Mouse (Mus musculus) left cerebral cortex, postnatal 25 days (tissue): ENCODE measurements around the gene Igsf21. TPM values are rescaled to one million over a fixed set of nuclear protein-coding genes. Genes with fewer than 3 reads are reported as not detected.

ENCODE experiments used
- DNase-seq, 2 experiments: peaks; one replicate each; pipeline ENCODE4 v3.0.0; 2022; ENCODE audit warnings: low spot score in 2 of 2, mixed read lengths in 1 of 2
- intact Hi-C: fragments of 180-260 bp; cut with DNase I; formaldehyde crosslinking; loops from one replicate; pipeline ENCODE4 v1.15.1; 2025
- total RNA-seq, 2 experiments: library from RNA; stranded (reverse); gene quantifications; 2 replicates each; pipeline ENCODE4 v1.2.3; 2021

The Igsf21 gene
- total RNA-seq, 2 experiments from 2014 or later: 76.8 to 91.4 TPM

GRCm38 (mm10) chr4:140244161-140244813 is 2.3 kb downstream of the Igsf21 start:
- DNase-seq: peak in 1 of 2 experiments; percentile 40

GRCm38 (mm10) chr4:140243231-140243630 is 3.4 kb downstream of the Igsf21 start:
- no peak for DNase-seq
- intact Hi-C loops: loop anchor here (5.0 kb wide), 1 partner anchor 206 kb away; no protein-coding TSS in a partner anchor

More at GRCm38 (mm10) chr4:140244161-140244813, 2.3 kb downstream of the Igsf21 start:
- intact Hi-C loops: loop anchor here (5.0 kb wide), 1 partner anchor 207 kb away; no protein-coding TSS in a partner anchor

GRCm38 (mm10) chr4:140242291-140242690 is 4.3 kb downstream of the Igsf21 start:
- intact Hi-C loops: loop anchor here (5.0 kb wide), 1 partner anchor 205 kb away; no protein-coding TSS in a partner anchor
- no peak for DNase-seq

GRCm38 (mm10) chr4:140237305-140237741 is 9.3 kb downstream of the Igsf21 start:
- peak in 1 of 2 experiments; percentile 43 for DNase-seq
- intact Hi-C loops: no loop called here

- intact Hi-C loops: no loop called here
- DNase-seq: peak in 1 of 2 experiments; percentile 56
Measured at GRCm38 (mm10) chr4:140235361-140236153, 11.0 kb downstream of the Igsf21 start.

GRCm38 (mm10) chr4:140234412-140235205 is 12.0 kb downstream of the Igsf21 start:
- DNase-seq: peak in 1 of 2 experiments; percentile 73
- intact Hi-C loops: no loop called here

- intact Hi-C loops: no loop called here
- no peak for DNase-seq
Measured at GRCm38 (mm10) chr4:140227837-140228236, 18.7 kb downstream of the Igsf21 start.

- intact Hi-C loops: no loop called here
- DNase-seq: peak in 1 of 2 experiments; percentile 55
Measured at GRCm38 (mm10) chr4:140225204-140225603, 21.4 kb downstream of the Igsf21 start.

GRCm38 (mm10) chr4:140224451-140224850 is 22.1 kb downstream of the Igsf21 start:
- DNase-seq: peak in 1 of 2 experiments; percentile 71
- intact Hi-C loops: no loop called here

GRCm38 (mm10) chr4:140223067-140223466 is 23.5 kb downstream of the Igsf21 start:
- DNase-seq: no peak
- intact Hi-C loops: no loop called here

GRCm38 (mm10) chr4:140220326-140221093 is 26.1 kb downstream of the Igsf21 start:
- intact Hi-C loops: no loop called here
- no peak for DNase-seq

- intact Hi-C loops: no loop called here
- no peak for DNase-seq
Measured at GRCm38 (mm10) chr4:140218853-140219852, 27.4 kb downstream of the Igsf21 start.

- DNase-seq: no peak
- intact Hi-C loops: no loop called here
Measured at GRCm38 (mm10) chr4:140218384-140218783, 28.2 kb downstream of the Igsf21 start.

GRCm38 (mm10) chr4:140217934-140218333 is 28.6 kb downstream of the Igsf21 start:
- intact Hi-C loops: no loop called here
- DNase-seq: no peak

GRCm38 (mm10) chr4:140216096-140216495 is 30.5 kb downstream of the Igsf21 start:
- intact Hi-C loops: no loop called here
- DNase-seq: no peak

- intact Hi-C loops: no loop called here
- DNase-seq: no peak
Measured at GRCm38 (mm10) chr4:140215205-140215604, 31.4 kb downstream of the Igsf21 start.

GRCm38 (mm10) chr4:140214406-140214805 is 32.2 kb downstream of the Igsf21 start:
- intact Hi-C loops: no loop called here

More at GRCm38 (mm10) chr4:140214406-140214805, 32.2 kb downstream of the Igsf21 start:
- DNase-seq: no peak
